Mouse (Mus musculus): ENCODE results near the gene Gm28557. TPM values are rescaled to one million over a fixed set of nuclear protein-coding genes. Genes with fewer than 3 reads are reported as not detected.

The Gm28557 gene
- polyA plus RNA-seq, 1 experiment: 1.5 TPM

GRCm38 (mm10) chr13:67112096-67112495, 3.7 kb upstream of the Gm28557 start:
- Histone ChIP-seq H3K4me3 (ENCODE audit: control insufficient read depth, insufficient read depth, low read length) (no peak overlapping the region), H3K36me3 (ENCODE audit: control insufficient read depth, insufficient read depth, low read length) (no peaks in the 10 kb centered on the region), H3K4me1 (replicated peaks; ENCODE audit: control insufficient read depth, insufficient read depth, low read length) (peaks cover 6% of the 10 kb centered on the region), H3K27me3 (ENCODE audit: control insufficient read depth, insufficient read depth, low read length) (no peaks in the 10 kb centered on the region), H3K27ac (ENCODE audit: control insufficient read depth, insufficient read depth, low read length) (no peak overlapping the region)
- no peak for TF ChIP-seq CTCF (IDR thresholded peaks at IDR 0.05; ENCODE audit: borderline replicate concordance, control insufficient read depth, extremely low read depth, insufficient read depth, low read length, poor library complexity)
- TF ChIP-seq POLR2A (IDR thresholded peaks at IDR 0.05; ENCODE audit: control insufficient read depth, extremely low read depth, insufficient read depth, low read length, poor library complexity): no peak
- 87% methylated on average over 12 of the region's 12 CpGs for WGBS
- DNase-seq: no peak

GRCm38 (mm10) chr13:67108821-67109206, 410 bp upstream of the Gm28557 start:
- no peak for TF ChIP-seq CTCF (IDR thresholded peaks at IDR 0.05; ENCODE audit: borderline replicate concordance, control insufficient read depth, extremely low read depth, insufficient read depth, low read length, poor library complexity)
- no peak for TF ChIP-seq POLR2A (IDR thresholded peaks at IDR 0.05; ENCODE audit: control insufficient read depth, extremely low read depth, insufficient read depth, low read length, poor library complexity)
- no peak for DNase-seq
- no peaks in the 10 kb centered on the region for H3K36me3 ChIP-seq (ENCODE audit: control insufficient read depth, insufficient read depth, low read length)
- H3K4me3 ChIP-seq (ENCODE audit: control insufficient read depth, insufficient read depth, low read length): no peak overlapping the region; the same call in 1 of the 2 replicates
- no peak overlapping the region for H3K27ac ChIP-seq (ENCODE audit: control insufficient read depth, insufficient read depth, low read length)
- no peaks in the 10 kb centered on the region for H3K27me3 ChIP-seq (ENCODE audit: control insufficient read depth, insufficient read depth, low read length)
- WGBS: 4% methylated on average over 9 of the region's 9 CpGs
- peaks cover 6% of the 10 kb centered on the region for H3K4me1 ChIP-seq (replicated peaks; ENCODE audit: control insufficient read depth, insufficient read depth, low read length)

GRCm38 (mm10) chr13:67107681-67108080, 723 bp downstream of the Gm28557 start:
- no peak overlapping the region; the same call in 1 of the 2 replicates for H3K4me3 ChIP-seq (ENCODE audit: control insufficient read depth, insufficient read depth, low read length)
- peaks cover 6% of the 10 kb centered on the region for H3K4me1 ChIP-seq (replicated peaks; ENCODE audit: control insufficient read depth, insufficient read depth, low read length)
- DNase-seq: no peak
- H3K27ac ChIP-seq (ENCODE audit: control insufficient read depth, insufficient read depth, low read length): no peak overlapping the region
- H3K27me3 ChIP-seq (ENCODE audit: control insufficient read depth, insufficient read depth, low read length): no peaks in the 10 kb centered on the region
- TF ChIP-seq POLR2A (IDR thresholded peaks at IDR 0.05; ENCODE audit: control insufficient read depth, extremely low read depth, insufficient read depth, low read length, poor library complexity): no peak
- no peak for TF ChIP-seq CTCF (IDR thresholded peaks at IDR 0.05; ENCODE audit: borderline replicate concordance, control insufficient read depth, extremely low read depth, insufficient read depth, low read length, poor library complexity)
- no peaks in the 10 kb centered on the region for H3K36me3 ChIP-seq (ENCODE audit: control insufficient read depth, insufficient read depth, low read length)
- WGBS: 61% methylated on average over 9 of the region's 9 CpGs

GRCm38 (mm10) chr13:67097876-67098275, 10.5 kb downstream of the Gm28557 start, which contains the start of gene Zfp708:
Zfp708 (minus strand) TSS chr13:67097976.
- no peak within 1 kb of the TSS for H3K4me3 ChIP-seq (ENCODE audit: control insufficient read depth, insufficient read depth, low read length)
- DNase-seq: no peak
- 97% methylated on average over 10 of the region's 10 CpGs for WGBS
- no peaks in the 10 kb centered on the region for H3K4me1 ChIP-seq (replicated peaks; ENCODE audit: control insufficient read depth, insufficient read depth, low read length)
- no peaks in the 10 kb centered on the region for H3K36me3 ChIP-seq (ENCODE audit: control insufficient read depth, insufficient read depth, low read length)
- no peaks in the 10 kb centered on the region for H3K27me3 ChIP-seq (ENCODE audit: control insufficient read depth, insufficient read depth, low read length)
- no peak within 1 kb of the TSS for H3K27ac ChIP-seq (ENCODE audit: control insufficient read depth, insufficient read depth, low read length)
- TF ChIP-seq POLR2A (IDR thresholded peaks at IDR 0.05; ENCODE audit: control insufficient read depth, extremely low read depth, insufficient read depth, low read length, poor library complexity): no peak
- TF ChIP-seq CTCF (IDR thresholded peaks at IDR 0.05; ENCODE audit: borderline replicate concordance, control insufficient read depth, extremely low read depth, insufficient read depth, low read length, poor library complexity): no peak

- no peak overlapping the region for H3K4me3 ChIP-seq (ENCODE audit: control insufficient read depth, insufficient read depth, low read length)
- no peak for TF ChIP-seq POLR2A (IDR thresholded peaks at IDR 0.05; ENCODE audit: control insufficient read depth, extremely low read depth, insufficient read depth, low read length, poor library complexity)
- TF ChIP-seq CTCF (IDR thresholded peaks at IDR 0.05; ENCODE audit: borderline replicate concordance, control insufficient read depth, extremely low read depth, insufficient read depth, low read length, poor library complexity): no peak
- no peaks in the 10 kb centered on the region for H3K36me3 ChIP-seq (ENCODE audit: control insufficient read depth, insufficient read depth, low read length)
- H3K27me3 ChIP-seq (ENCODE audit: control insufficient read depth, insufficient read depth, low read length): no peaks in the 10 kb centered on the region
- no peaks in the 10 kb centered on the region for H3K4me1 ChIP-seq (replicated peaks; ENCODE audit: control insufficient read depth, insufficient read depth, low read length)
- H3K27ac ChIP-seq (ENCODE audit: control insufficient read depth, insufficient read depth, low read length): no peak overlapping the region
- 95% methylated on average over 1 of the region's 1 CpGs for whole genome bisulfite sequencing
- no peak for DNase-seq
These were observed 18.2 kb downstream of the Gm28557 start for GRCm38 (mm10) chr13:67090154-67090553.

- TF ChIP-seq CTCF (IDR thresholded peaks at IDR 0.05; ENCODE audit: borderline replicate concordance, control insufficient read depth, extremely low read depth, insufficient read depth, low read length, poor library complexity) (no peak), POLR2A (IDR thresholded peaks at IDR 0.05; ENCODE audit: control insufficient read depth, extremely low read depth, insufficient read depth, low read length, poor library complexity) (no peak)
- Histone ChIP-seq H3K4me1 (replicated peaks; ENCODE audit: control insufficient read depth, insufficient read depth, low read length) (peaks cover 4% of the 10 kb centered on the region; the same call in 1 of the 2 replicates), H3K36me3 (ENCODE audit: control insufficient read depth, insufficient read depth, low read length) (no peaks in the 10 kb centered on the region), H3K27me3 (ENCODE audit: control insufficient read depth, insufficient read depth, low read length) (no peaks in the 10 kb centered on the region), H3K4me3 (ENCODE audit: control insufficient read depth, insufficient read depth, low read length) (no peak overlapping the region), H3K27ac (ENCODE audit: control insufficient read depth, insufficient read depth, low read length) (no peak overlapping the region)
- 59% methylated on average over 1 of the region's 1 CpGs for WGBS
- DNase-seq: no peak
These were observed 26.5 kb downstream of the Gm28557 start for GRCm38 (mm10) chr13:67081946-67082345.
